Mouse (Mus musculus) liver, adult (tissue): Measurements from ENCODE around the gene Ncam1.

Experiments used
- GATA4 ChIP-seq: IDR thresholded peaks from 2 replicates; pipeline ENCODE4 v1.6.1; 2014; ENCODE audit warnings: mild to moderate bottlenecking, low read length; ENCODE audit not compliant: insufficient replicate concordance

Gene Ncam1

GRCm38 (mm10) chr9:49663927-49664320, 134.8 kb downstream of the Ncam1 start:
- TF ChIP-seq GATA4 = no peak

- no peak for TF ChIP-seq GATA4
Observed at GRCm38 (mm10) chr9:49662958-49663926, 135.5 kb downstream of the Ncam1 start.

- TF ChIP-seq GATA4 = no peak
Observed at GRCm38 (mm10) chr9:49661480-49661879, 137.2 kb downstream of the Ncam1 start.

- no peak for TF ChIP-seq GATA4
Observed at GRCm38 (mm10) chr9:49658381-49658856, 140.3 kb downstream of the Ncam1 start.

- TF ChIP-seq GATA4 = no peak
Observed at GRCm38 (mm10) chr9:49654470-49654869, 144.3 kb downstream of the Ncam1 start.

GRCm38 (mm10) chr9:49653478-49654245, 145.1 kb downstream of the Ncam1 start:
- no peak for TF ChIP-seq GATA4

- TF ChIP-seq GATA4 = no peak
Observed at GRCm38 (mm10) chr9:49644296-49644695, 154.4 kb downstream of the Ncam1 start.

- TF ChIP-seq GATA4 = no peak
Observed at GRCm38 (mm10) chr9:49640764-49641163, 158.0 kb downstream of the Ncam1 start.

GRCm38 (mm10) chr9:49640142-49640541, 158.6 kb downstream of the Ncam1 start:
- TF ChIP-seq GATA4 = no peak

GRCm38 (mm10) chr9:49637955-49638354, 160.8 kb downstream of the Ncam1 start:
- TF ChIP-seq GATA4 = no peak

GRCm38 (mm10) chr9:49635668-49636326, 162.9 kb downstream of the Ncam1 start:
- TF ChIP-seq GATA4 = no peak

- no peak for TF ChIP-seq GATA4
Observed at GRCm38 (mm10) chr9:49632591-49632990, 166.1 kb downstream of the Ncam1 start.

- no peak for TF ChIP-seq GATA4
Observed at GRCm38 (mm10) chr9:49630336-49630735, 168.4 kb downstream of the Ncam1 start.

- no peak for TF ChIP-seq GATA4
Observed at GRCm38 (mm10) chr9:49624910-49625309, 173.8 kb downstream of the Ncam1 start.

- no peak for TF ChIP-seq GATA4
Observed at GRCm38 (mm10) chr9:49623934-49624505, 174.7 kb downstream of the Ncam1 start.
